ENCODE assay signal across 17 mouse cellular contexts in genomic region chr16:23547783-23548182, GRCm38 (mm10). TPM values are rescaled to one million over a fixed set of nuclear protein-coding genes. Genes with fewer than 3 reads are reported as not detected.
A peak's percentile ranks its signal among the peaks of the same experiment; 100 is the strongest.
DNase-seq lines count a peak whose midpoint lies in the region; ATAC-seq and TF ChIP-seq lines count a peak whose summit lies in the region.
"Had no signal": no experiment of that assay in that cellular context is flagged by ENCODE, and none has a peak within 500 bp of the region (broad histone marks: within the 10 kb centered on the region; RNA-seq: fewer than 3 reads in every experiment).

No protein-coding gene starts in this region.

- peak; percentile 12 for DNase-seq in CD4-positive, CD25-positive, alpha-beta regulatory T cell, adult 2 months (ENCODE audit: low read depth, low spot score)
- DNase-seq in kidney, postnatal 0 days (ENCODE audit: low spot score): no peak
- peak; percentile 9 for DNase-seq in neural tube, embryonic 10.5 days (ENCODE audit: extremely low spot score, low spot score)
- peak; percentile 17 for DNase-seq in naive thymus-derived CD4-positive, alpha-beta T cell, adult 2 months (ENCODE audit: low read depth)
- DNase-seq: adrenal gland, adult 8-10 months; heart, postnatal 4 days; kidney, adult 18-20 months; right cerebral cortex, adult 18-20 months; thymus, adult 2 months had no signal

- H3K36me3 ChIP-seq in kidney, postnatal 0 days (ENCODE audit: insufficient read depth, low read length): no peaks in the 10 kb centered on the region
- H3K36me3 ChIP-seq in kidney, embryonic 15.5 days: no peaks in the 10 kb centered on the region
- H3K36me3 ChIP-seq in neural tube, embryonic 15.5 days: no peaks in the 10 kb centered on the region
- H3K36me3 ChIP-seq in hindbrain, embryonic 13.5 days: no peaks in the 10 kb centered on the region
- H3K36me3 ChIP-seq: heart, embryonic 10.5 days; midbrain, embryonic 10.5 days; neural tube, embryonic 12.5 days had no signal

- no peaks in the 10 kb centered on the region for H3K27me3 ChIP-seq in kidney, postnatal 0 days (ENCODE audit: insufficient read depth, low read length)
- 0 out of 2 replicates have a peak, but pooled peaks cover 9% of the 10 kb centered on the region for H3K27me3 ChIP-seq in kidney, embryonic 15.5 days
- H3K27me3 ChIP-seq in neural tube, embryonic 15.5 days (replicated peaks): no peaks in the 10 kb centered on the region
- 0 out of 2 replicates have a peak, but pooled peaks cover 2% of the 10 kb centered on the region for H3K27me3 ChIP-seq in hindbrain, embryonic 13.5 days
- H3K27me3 ChIP-seq: neural tube, embryonic 12.5 days had no signal

- H3K27ac ChIP-seq in kidney, postnatal 0 days: no peak overlapping the region
- no peak overlapping the region for H3K27ac ChIP-seq in kidney, embryonic 15.5 days
- no peak overlapping the region for H3K27ac ChIP-seq in neural tube, embryonic 15.5 days (replicated peaks)
- H3K27ac ChIP-seq in hindbrain, embryonic 13.5 days: no peak overlapping the region
- H3K27ac ChIP-seq: heart, embryonic 10.5 days; midbrain, embryonic 10.5 days; neural tube, embryonic 12.5 days had no signal

- no peak for ATAC-seq in CD4-positive, CD25-positive, alpha-beta regulatory T cell, adult 4 months
- no peak for ATAC-seq in kidney, postnatal 0 days (replicated peaks; ENCODE audit: low FRiP score, low read depth)
- ATAC-seq in kidney, embryonic 15.5 days (replicated peaks; ENCODE audit: low FRiP score): no peak
- no peak for ATAC-seq in neural tube, embryonic 15.5 days (ENCODE audit: low FRiP score)
- no peak for ATAC-seq in hindbrain, embryonic 13.5 days (ENCODE audit: low FRiP score)

- peak; percentile 32; the same call in 1 of the 2 replicates for TF ChIP-seq CTCF in kidney, postnatal 0 days (IDR thresholded peaks at IDR 0.05; ENCODE audit: low read depth)

- no peak overlapping the region for H3K4me3 ChIP-seq in kidney, postnatal 0 days (replicated peaks; ENCODE audit: low read depth, low read length)
- H3K4me3 ChIP-seq in kidney, embryonic 15.5 days (replicated peaks): no peak overlapping the region
- H3K4me3 ChIP-seq in neural tube, embryonic 15.5 days (replicated peaks): no peak overlapping the region
- H3K4me3 ChIP-seq in hindbrain, embryonic 13.5 days: no peak overlapping the region
- H3K4me3 ChIP-seq: erythroblast, embryonic 14.5 days; heart, embryonic 10.5 days; midbrain, embryonic 10.5 days; neural tube, embryonic 12.5 days had no signal

- no peaks in the 10 kb centered on the region for H3K4me1 ChIP-seq in kidney, postnatal 0 days (replicated peaks; ENCODE audit: insufficient read depth, low read length)
- peaks cover 12% of the 10 kb centered on the region for H3K4me1 ChIP-seq in kidney, embryonic 15.5 days
- H3K4me1 ChIP-seq in neural tube, embryonic 15.5 days: peaks cover 6% of the 10 kb centered on the region; the same call in 1 of the 2 replicates
- H3K4me1 ChIP-seq in hindbrain, embryonic 13.5 days (replicated peaks): no peaks in the 10 kb centered on the region; the same call in 1 of the 2 replicates
- H3K4me1 ChIP-seq: heart, embryonic 10.5 days; midbrain, embryonic 10.5 days; neural tube, embryonic 12.5 days had no signal

- H3K9me3 ChIP-seq in kidney, postnatal 0 days (replicated peaks; ENCODE audit: low read length): no peaks in the 10 kb centered on the region
- H3K9me3 ChIP-seq in kidney, embryonic 15.5 days (replicated peaks): no peaks in the 10 kb centered on the region
- no peaks in the 10 kb centered on the region for H3K9me3 ChIP-seq in neural tube, embryonic 15.5 days (replicated peaks)
- H3K9me3 ChIP-seq in hindbrain, embryonic 13.5 days: no peaks in the 10 kb centered on the region
- H3K9me3 ChIP-seq: heart, embryonic 10.5 days; midbrain, embryonic 10.5 days; neural tube, embryonic 12.5 days had no signal

- H3K4me2 ChIP-seq in kidney, postnatal 0 days (ENCODE audit: low read length): no peak overlapping the region
- no peak overlapping the region for H3K4me2 ChIP-seq in kidney, embryonic 15.5 days
- H3K4me2 ChIP-seq in neural tube, embryonic 15.5 days: no peak overlapping the region
- H3K4me2 ChIP-seq in hindbrain, embryonic 13.5 days: no peak overlapping the region
- H3K4me2 ChIP-seq: neural tube, embryonic 12.5 days had no signal

- 93% methylated on average over 4 of the region's 4 CpGs for WGBS in kidney, postnatal 0 days
- WGBS in kidney, embryonic 15.5 days: 88% methylated on average over 4 of the region's 4 CpGs
- WGBS in neural tube, embryonic 15.5 days: 91% methylated on average over 4 of the region's 4 CpGs
- WGBS in hindbrain, embryonic 13.5 days: 87% methylated on average over 4 of the region's 4 CpGs

- no peak overlapping the region for H3K9ac ChIP-seq in kidney, postnatal 0 days (ENCODE audit: low read depth, low read length)
- H3K9ac ChIP-seq in kidney, embryonic 15.5 days: no peak overlapping the region
- no peak overlapping the region for H3K9ac ChIP-seq in neural tube, embryonic 15.5 days (replicated peaks)
- H3K9ac ChIP-seq in hindbrain, embryonic 13.5 days: no peak overlapping the region
- H3K9ac ChIP-seq: neural tube, embryonic 12.5 days had no signal

RNA-seq across cellular contexts. Expression of gene Masp1, which starts 27.2 kb away (rescaled TPM):
- polyA plus RNA-seq in CD4-positive, CD25-positive, alpha-beta regulatory T cell, adult 4 months (2017; shearing (Covaris generic)): not detected
- polyA plus RNA-seq in kidney, postnatal 0 days (2015; fragmentation: Nextera tagmentation; extraction: Ambion mirVana): 3.1 and 3.3 TPM in 2 replicates
- 6.8 and 8.3 TPM in 2 replicates for polyA plus RNA-seq in kidney, embryonic 15.5 days (2015; fragmentation: Nextera tagmentation; extraction: Ambion mirVana)
- polyA plus RNA-seq in neural tube, embryonic 15.5 days (2015; fragmentation: Nextera tagmentation; extraction: Ambion mirVana): 23.0 and 25.6 TPM in 2 replicates
- polyA plus RNA-seq in hindbrain, embryonic 13.5 days (2015; fragmentation: Nextera tagmentation; extraction: Ambion mirVana): 31.3 and 36.9 TPM in 2 replicates
- polyA plus RNA-seq: erythroblast, embryonic 14.5 days had no signal

RNA-seq across cellular contexts. Expression of gene Rtp4, which starts 27.7 kb away (rescaled TPM):
- polyA plus RNA-seq in CD4-positive, CD25-positive, alpha-beta regulatory T cell, adult 4 months (2017; shearing (Covaris generic)): 100 to 1,000 TPM; 169 to 171 TPM
- 38.1 and 50.7 TPM in 2 replicates for polyA plus RNA-seq in kidney, postnatal 0 days (2015; fragmentation: Nextera tagmentation; extraction: Ambion mirVana)
- 9.7 and 10.9 TPM in 2 replicates for polyA plus RNA-seq in kidney, embryonic 15.5 days (2015; fragmentation: Nextera tagmentation; extraction: Ambion mirVana)
- polyA plus RNA-seq in neural tube, embryonic 15.5 days (2015; fragmentation: Nextera tagmentation; extraction: Ambion mirVana): 5.2 and 10.5 TPM in 2 replicates
- polyA plus RNA-seq in hindbrain, embryonic 13.5 days (2015; fragmentation: Nextera tagmentation; extraction: Ambion mirVana): 3.2 and 3.8 TPM in 2 replicates
